Mouse (Mus musculus) gastrocnemius, adult 2 months (tissue): ENCODE data around the gene Csnk1g1. TPM values are rescaled to one million over a fixed set of nuclear protein-coding genes. Genes with fewer than 3 reads are reported as not detected.

Experiments
- DNase-seq: peaks from one replicate; pipeline ENCODE4 v3.0.0; 2022
- H3K27ac ChIP-seq: fragments of 200-600 bp; 2 replicates; pipeline ENCODE4 v1.8.1; 2022; ENCODE audit warnings: mild to moderate bottlenecking
- H3K4me3 ChIP-seq: fragments of 200-600 bp; 2 replicates; pipeline ENCODE4 v1.8.1; 2022; ENCODE audit warnings: mild to moderate bottlenecking, moderate library complexity
- CTCF ChIP-seq: fragments of 200-600 bp; IDR thresholded peaks from 2 replicates; pipeline ENCODE4 v1.8.1; 2022; ENCODE audit warnings: antibody characterized with exemption, mild to moderate bottlenecking, moderate library complexity
- intact Hi-C: fragments of 180-260 bp; cut with DNase I; formaldehyde crosslinking; loops from one replicate; pipeline ENCODE4 v1.15.1; 2025
- long read RNA-seq, 2 experiments: library from polyadenylated mRNA; stranded (forward); transcript quantifications; one replicate each; pipeline ENCODE4 v2.0.0; 2021
- total RNA-seq, 2 experiments: library from RNA; stranded (reverse); gene quantifications; 2 replicates each; pipeline ENCODE4 v1.2.3; 2021

Csnk1g1 gene
- total RNA-seq = 1 to 10 TPM; 7.9 to 8.0 TPM
- long read RNA-seq, experiment 1, partial matches to known transcripts = 0 of 1 reads
- long read RNA-seq, experiment 1, other reads (novel, unspliced or antisense) = 1 of 1 reads
- long read RNA-seq, experiment 2, partial matches to known transcripts = 0 of 1 reads
- long read RNA-seq, experiment 2, other reads (novel, unspliced or antisense) = 1 of 1 reads

- H3K4me3 ChIP-seq = peak within 1 kb of the TSS; percentile 77
- peak; percentile 97 for DNase-seq
- peak; percentile 56 for TF ChIP-seq CTCF
- H3K27ac ChIP-seq = peak within 1 kb of the TSS; percentile 93
- intact Hi-C loops = loop anchor here (2.0 to 5.0 kb wide), 2 partner anchors 24 to 99 kb away; no protein-coding TSS in a partner anchor
Observed at GRCm38 (mm10) chr9:65908394-65909300, at the start of gene Csnk1g1, which contains the start of gene Trip4. Gene Csnk1g1 (plus strand): TSS chr9:65908924. Gene Trip4 (minus strand): TSS chr9:65908794.

GRCm38 (mm10) chr9:65859656-65860055 is 49.1 kb upstream of the Csnk1g1 start:
- DNase-seq = no peak

GRCm38 (mm10) chr9:65884564-65885315 is 24.0 kb upstream of the Csnk1g1 start:
- peak; percentile 94 for DNase-seq
- intact Hi-C loops = loop anchor here (2.0 kb wide), 1 partner anchor 24 kb away; the partner anchor contains the start of genes Csnk1g1 and Trip4
- peak overlapping the region; percentile 88 for H3K4me3 ChIP-seq
- peak; percentile 19; the same call in 1 of the 2 replicates for TF ChIP-seq CTCF
- H3K27ac ChIP-seq = peak overlapping the region; percentile 87

More at GRCm38 (mm10) chr9:65859656-65860055, 49.1 kb upstream of the Csnk1g1 start:
- no peak overlapping the region for H3K4me3 ChIP-seq
- no peak for TF ChIP-seq CTCF
- intact Hi-C loops = no loop called here
- H3K27ac ChIP-seq = no peak overlapping the region

GRCm38 (mm10) chr9:65890143-65890628 is 18.5 kb upstream of the Csnk1g1 start, which contains the start of gene Pclaf:
Gene Pclaf (plus strand): TSS chr9:65890237.
- intact Hi-C loops = no loop called here
- Histone ChIP-seq H3K27ac (no peak within 1 kb of the TSS), H3K4me3 (peak within 1 kb of the TSS; percentile 63)
- DNase-seq = peak; percentile 74
- no peak for TF ChIP-seq CTCF

GRCm38 (mm10) chr9:65891126-65891525 is 17.6 kb upstream of the Csnk1g1 start:
- Histone ChIP-seq H3K4me3 (no peak overlapping the region), H3K27ac (no peak overlapping the region)
- DNase-seq = no peak
- no peak for TF ChIP-seq CTCF
- intact Hi-C loops = no loop called here

GRCm38 (mm10) chr9:65896977-65897376 is 11.7 kb upstream of the Csnk1g1 start:
- no peak for TF ChIP-seq CTCF
- intact Hi-C loops = no loop called here
- H3K4me3 ChIP-seq = no peak overlapping the region
- H3K27ac ChIP-seq = no peak overlapping the region
- no peak for DNase-seq

GRCm38 (mm10) chr9:65902879-65903278 is 5.8 kb upstream of the Csnk1g1 start:
- TF ChIP-seq CTCF = no peak
- no peak overlapping the region for H3K27ac ChIP-seq
- H3K4me3 ChIP-seq = no peak overlapping the region
- no peak for DNase-seq
- intact Hi-C loops = no loop called here

GRCm38 (mm10) chr9:65903419-65903818 is 5.3 kb upstream of the Csnk1g1 start:
- no peak overlapping the region for H3K27ac ChIP-seq
- TF ChIP-seq CTCF = peak; percentile 36; the same call in 1 of the 2 replicates
- no peak overlapping the region for H3K4me3 ChIP-seq
- no peak for DNase-seq
- intact Hi-C loops = no loop called here

- H3K27ac ChIP-seq = peak overlapping the region; percentile 93
- DNase-seq = peak; percentile 76
- TF ChIP-seq CTCF = peak; percentile 29; the same call in 1 of the 2 replicates
- H3K4me3 ChIP-seq = peak overlapping the region; percentile 77
- intact Hi-C loops = loop anchor here (2.0 to 5.0 kb wide), 2 partner anchors 25 to 98 kb away; no protein-coding TSS in a partner anchor
Observed at GRCm38 (mm10) chr9:65909301-65909801, 627 bp downstream of the Csnk1g1 start.

- intact Hi-C loops = loop anchor here (2.0 to 5.0 kb wide), 2 partner anchors 25 to 97 kb away; no protein-coding TSS in a partner anchor
- DNase-seq = no peak
- Histone ChIP-seq H3K4me3 (peak overlapping the region; percentile 77), H3K27ac (peak overlapping the region; percentile 93)
- no peak for TF ChIP-seq CTCF
Observed at GRCm38 (mm10) chr9:65909837-65910236, 1.1 kb downstream of the Csnk1g1 start.

GRCm38 (mm10) chr9:65913976-65914375 is 5.3 kb downstream of the Csnk1g1 start:
- Histone ChIP-seq H3K4me3 (no peak overlapping the region), H3K27ac (no peak overlapping the region)
- no peak for TF ChIP-seq CTCF
- no peak for DNase-seq
- intact Hi-C loops = no loop called here

GRCm38 (mm10) chr9:65917015-65917414 is 8.3 kb downstream of the Csnk1g1 start:
- H3K4me3 ChIP-seq = no peak overlapping the region
- no peak for TF ChIP-seq CTCF
- no peak for DNase-seq
- no peak overlapping the region for H3K27ac ChIP-seq
- intact Hi-C loops = no loop called here
